Mouse (Mus musculus): ENCODE data around the gene Gzf1. TPM values are rescaled to one million over a fixed set of nuclear protein-coding genes. Genes with fewer than 3 reads are reported as not detected.

Gzf1 gene
- 10 to 100 TPM; 23.5 to 23.6 TPM for total RNA-seq (2021)

GRCm38 (mm10) chr2:148680775-148681291, at the start of gene Gzf1:
Gzf1 (plus strand) TSS chr2:148681023.
- peak; percentile 98 to 99 for DNase-seq (ENCODE audit: extremely low spot score in 1 of 2, low spot score in 2 of 2)
- intact Hi-C loops (cut with DNase I): no loop called here

DNA sequence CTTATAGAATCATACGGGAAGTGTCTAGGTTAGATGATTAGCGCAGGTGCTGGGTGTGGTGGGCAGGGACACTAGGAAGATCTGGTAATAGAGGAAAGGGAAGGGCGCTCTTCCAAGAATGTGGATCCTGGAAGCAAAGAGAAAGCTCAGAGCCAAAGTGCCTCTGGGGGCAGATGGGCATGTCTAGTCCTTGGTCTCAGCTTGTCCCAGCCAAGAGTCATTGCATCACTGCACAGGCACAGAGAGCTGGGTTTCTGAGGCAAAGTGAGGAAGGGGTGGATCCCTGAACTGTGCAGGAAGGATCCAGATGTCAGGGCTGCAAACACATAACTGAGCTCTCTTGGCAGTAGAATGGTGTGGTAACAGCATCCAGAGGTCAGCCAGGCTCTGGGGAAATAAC, 49.2 kb upstream of the Gzf1 start:
- no peak for DNase-seq (ENCODE audit: extremely low spot score in 1 of 2, low spot score in 2 of 2)
- intact Hi-C loops (cut with DNase I): no loop called here

GRCm38 (mm10) chr2:148634466-148634865, 46.4 kb upstream of the Gzf1 start:
- DNase-seq (ENCODE audit: extremely low spot score in 1 of 2, low spot score in 2 of 2): no peak
- intact Hi-C loops (cut with DNase I): no loop called here

- no peak for DNase-seq (ENCODE audit: extremely low spot score in 1 of 2, low spot score in 2 of 2)
- intact Hi-C loops (cut with DNase I): no loop called here
These were observed 38.0 kb upstream of the Gzf1 start for GRCm38 (mm10) chr2:148642610-148643370.

DNA sequence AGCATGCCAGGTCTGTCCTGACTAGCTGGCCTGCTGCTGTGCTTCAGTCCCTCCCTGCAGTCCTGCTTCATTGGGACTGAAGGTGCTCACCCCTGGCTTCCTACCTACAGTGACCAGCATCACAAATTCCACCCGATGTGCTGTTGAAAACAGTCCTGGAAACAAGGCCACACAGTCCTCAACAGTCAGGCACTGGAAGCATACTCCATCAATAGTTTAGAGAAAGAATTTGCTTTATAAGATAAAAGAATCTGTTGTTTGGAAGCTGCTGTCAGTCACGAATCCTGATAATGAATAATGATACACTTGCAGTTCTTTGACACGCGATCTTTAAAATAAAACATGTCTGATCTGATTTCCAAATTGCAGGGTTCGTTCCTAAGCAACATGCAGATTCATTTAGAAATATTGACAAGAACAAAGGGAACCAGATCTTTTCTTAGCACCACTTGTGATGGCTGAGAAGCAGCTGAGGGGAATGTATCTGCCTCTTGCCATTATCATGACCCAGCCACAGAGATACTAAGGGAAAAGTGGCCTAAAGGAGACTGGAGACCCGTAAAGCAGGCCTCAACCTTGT, 36.3 kb upstream of the Gzf1 start:
- no peak for DNase-seq (ENCODE audit: extremely low spot score in 1 of 2, low spot score in 2 of 2)

GRCm38 (mm10) chr2:148650587-148651357, 30.1 kb upstream of the Gzf1 start:
- no peak for DNase-seq (ENCODE audit: extremely low spot score in 1 of 2, low spot score in 2 of 2)
- intact Hi-C loops (cut with DNase I): no loop called here

More for the DNA sequence above, 36.3 kb upstream of the Gzf1 start:
- intact Hi-C loops (cut with DNase I): no loop called here

DNA sequence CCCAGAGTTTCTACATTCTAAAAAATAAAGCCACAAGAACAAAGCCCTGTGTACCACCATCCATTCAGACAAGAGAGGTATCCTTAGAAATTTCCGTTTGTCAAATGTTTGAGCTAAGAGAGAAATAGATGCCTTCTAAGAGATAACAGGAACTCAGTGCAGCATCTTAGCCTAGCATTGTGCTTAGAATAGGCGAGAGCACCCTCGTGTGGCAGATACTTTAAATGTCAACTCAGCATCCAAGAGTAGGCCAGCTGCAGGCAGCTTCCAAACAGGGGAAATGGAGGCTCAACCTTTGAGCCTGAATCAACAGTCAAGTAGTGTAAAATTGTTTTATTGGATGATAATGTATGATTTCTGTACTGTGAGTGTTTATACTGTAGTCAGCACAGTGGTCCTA, 25.9 kb upstream of the Gzf1 start:
- DNase-seq (ENCODE audit: extremely low spot score in 1 of 2, low spot score in 2 of 2): peak; percentile 72 to 73
- intact Hi-C loops (cut with DNase I): loop anchor here (2.0 to 5.0 kb wide), 2 partner anchors 248 to 532 kb away; partner anchors contain the start of gene Thbd

DNA sequence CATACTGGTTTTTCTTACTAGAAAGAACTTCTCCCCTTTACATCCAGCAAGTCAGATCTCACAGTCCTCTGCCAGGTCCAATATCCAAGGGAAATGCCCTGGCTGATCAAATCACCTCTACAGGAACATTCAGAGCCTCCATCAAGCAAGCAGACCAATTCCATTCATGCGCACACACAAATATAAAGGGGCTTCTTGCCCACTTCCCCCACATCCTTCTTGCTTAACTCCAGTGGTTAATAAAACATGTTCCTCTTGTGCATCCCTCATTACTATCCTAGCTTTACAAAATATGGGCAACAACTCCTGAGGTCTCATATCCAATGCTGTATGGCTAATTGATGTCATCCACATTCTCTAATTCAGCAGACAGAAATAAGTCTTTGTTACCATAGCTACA, 17.4 kb upstream of the Gzf1 start:
- intact Hi-C loops (cut with DNase I): no loop called here
- no peak for DNase-seq (ENCODE audit: extremely low spot score in 1 of 2, low spot score in 2 of 2)

DNA sequence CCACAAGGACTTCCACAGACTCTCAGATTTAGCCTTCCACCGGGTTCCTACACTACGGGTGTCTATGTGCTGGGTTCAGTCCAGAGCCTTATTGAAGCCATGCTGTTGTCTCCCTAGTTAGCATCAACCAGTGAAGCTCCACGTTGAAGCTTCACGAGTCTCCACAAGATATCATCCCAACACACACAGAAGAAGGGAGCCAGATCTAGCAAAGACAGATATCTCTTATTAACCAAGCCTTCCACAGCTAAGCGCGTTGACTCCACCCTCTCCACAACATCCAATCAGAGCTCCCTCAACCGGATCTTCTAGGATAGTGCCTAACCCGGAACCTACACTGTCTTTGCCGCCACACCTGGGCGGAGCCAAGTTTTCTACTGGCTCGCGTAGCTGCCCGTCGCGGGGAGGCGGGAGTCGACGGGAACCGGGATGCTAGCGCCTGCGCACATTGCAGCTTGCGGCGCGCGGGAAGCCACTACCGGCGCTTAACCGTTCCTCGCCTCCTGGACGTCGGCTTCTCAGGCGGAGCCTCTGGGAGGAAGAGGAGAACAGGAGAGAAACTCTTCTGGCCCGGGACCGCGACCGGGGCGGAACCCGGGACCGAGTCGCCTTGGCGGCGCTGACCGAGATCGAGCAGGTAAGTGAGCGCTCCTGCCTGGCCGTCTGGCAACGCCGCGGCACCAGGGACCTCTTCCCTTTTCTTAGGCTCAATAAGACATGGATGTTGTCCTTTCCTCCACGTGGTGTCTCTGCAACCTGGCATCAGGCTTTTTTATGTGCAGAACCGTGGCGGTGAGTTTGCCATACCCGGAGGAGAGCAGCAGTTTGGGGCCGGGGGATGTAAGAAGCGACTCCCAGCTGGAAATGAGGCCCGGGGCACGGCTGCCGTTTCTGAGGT, 8.4 kb upstream of the Gzf1 start, which contains the start of gene Nxt1:
Nxt1 (plus strand) TSS at position 403 of the 898 bp plus-strand sequence.
- peak; percentile 98 for DNase-seq (ENCODE audit: extremely low spot score in 1 of 2, low spot score in 2 of 2)
- intact Hi-C loops (cut with DNase I): no loop called here

DNA sequence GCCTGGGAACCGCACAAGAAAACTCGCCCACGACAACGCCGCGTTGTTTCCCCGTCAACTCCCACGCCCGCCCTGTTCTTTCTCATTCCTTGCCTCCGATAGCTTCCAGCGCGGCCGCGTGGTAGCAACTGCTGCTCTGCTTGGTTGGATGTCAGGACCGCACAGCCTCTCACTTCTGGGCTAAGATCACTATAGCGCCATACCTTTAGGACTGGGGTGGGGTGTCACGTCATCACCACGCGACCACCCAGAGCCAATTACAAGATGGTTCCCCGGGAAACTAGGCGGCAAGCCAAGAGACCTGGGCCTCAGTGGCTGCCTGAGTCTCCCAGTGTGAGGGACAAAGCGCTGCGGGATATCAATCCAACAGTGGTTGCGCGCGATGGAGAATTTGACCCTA, 3.0 kb upstream of the Gzf1 start:
- intact Hi-C loops (cut with DNase I): no loop called here
- peak; percentile 88 to 90 for DNase-seq (ENCODE audit: extremely low spot score in 1 of 2, low spot score in 2 of 2)

- intact Hi-C loops (cut with DNase I): no loop called here
These were observed 1.5 kb upstream of the Gzf1 start for GRCm38 (mm10) chr2:148679346-148679745.

DNA sequence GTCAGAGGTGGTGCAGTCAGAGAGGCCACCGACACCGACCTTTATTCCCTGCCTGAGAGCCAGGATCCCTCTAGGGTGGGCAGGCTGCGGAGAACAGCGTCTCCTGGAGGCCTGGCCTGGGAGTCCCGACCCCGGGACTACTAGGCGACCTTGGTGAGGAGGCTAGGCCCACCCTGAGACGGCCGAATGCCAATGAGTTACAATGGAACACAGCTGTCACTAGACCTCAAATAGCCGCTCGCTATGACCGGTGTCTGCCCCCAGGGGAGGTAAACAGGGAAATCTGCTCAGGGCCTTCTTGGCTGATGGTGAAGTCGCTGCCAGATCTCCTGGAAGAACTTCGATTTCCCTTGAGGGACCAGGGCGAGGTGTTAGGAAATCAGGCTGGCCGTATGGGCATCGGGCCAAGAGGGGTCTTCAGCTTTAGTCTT, 653 bp downstream of the Gzf1 start:
- DNase-seq (ENCODE audit: extremely low spot score in 1 of 2, low spot score in 2 of 2): peak; percentile 21 to 80
- intact Hi-C loops (cut with DNase I): no loop called here

More at GRCm38 (mm10) chr2:148679346-148679745, 1.5 kb upstream of the Gzf1 start:
- peak; percentile 37 to 61 for DNase-seq (ENCODE audit: extremely low spot score in 1 of 2, low spot score in 2 of 2)

- intact Hi-C loops (cut with DNase I): no loop called here
- DNase-seq (ENCODE audit: extremely low spot score in 1 of 2, low spot score in 2 of 2): no peak
These were observed 2.2 kb downstream of the Gzf1 start for GRCm38 (mm10) chr2:148683031-148683430.

DNA sequence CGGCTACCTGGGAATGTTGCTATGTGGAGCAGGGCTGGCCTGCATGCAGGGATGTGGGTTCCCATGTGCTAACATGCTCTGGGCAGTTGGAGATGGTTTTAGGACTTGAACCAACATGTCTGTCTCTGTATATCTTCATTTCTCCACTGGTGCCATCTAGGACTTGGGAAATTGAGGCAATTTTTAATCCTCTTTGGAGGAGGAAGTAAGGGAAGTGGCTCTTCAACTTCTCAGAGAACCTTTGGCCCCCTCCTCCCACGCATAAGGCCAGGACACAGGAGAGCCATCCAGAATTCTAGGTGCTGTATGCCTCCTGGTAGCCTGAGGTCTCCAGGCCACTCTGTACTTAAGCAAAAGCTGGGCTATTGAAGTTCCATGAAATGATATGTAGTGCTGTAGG, 4.1 kb downstream of the Gzf1 start:
- no peak for DNase-seq (ENCODE audit: extremely low spot score in 1 of 2, low spot score in 2 of 2)
- intact Hi-C loops (cut with DNase I): no loop called here

DNA sequence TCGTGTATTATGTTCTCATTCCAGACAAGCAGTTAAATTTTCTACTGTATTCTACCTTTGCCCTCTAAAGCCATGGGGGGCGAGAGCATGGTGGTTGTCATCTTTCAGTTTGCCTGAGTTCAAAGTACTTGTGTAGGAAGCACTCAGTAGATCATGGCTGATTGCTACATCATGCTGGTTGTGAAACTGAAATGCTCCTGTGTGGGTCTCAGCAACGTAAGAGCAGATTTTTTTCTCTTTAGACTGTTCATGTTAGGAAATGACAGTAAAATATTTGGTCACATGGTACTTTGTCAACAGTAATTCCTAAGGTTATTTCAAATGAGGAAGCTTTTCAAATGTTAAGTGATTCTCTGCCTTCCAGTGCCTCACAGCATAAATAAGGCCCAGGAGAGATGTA, 4.9 kb downstream of the Gzf1 start:
- no peak for DNase-seq (ENCODE audit: extremely low spot score in 1 of 2, low spot score in 2 of 2)
- intact Hi-C loops (cut with DNase I): no loop called here

GRCm38 (mm10) chr2:148686862-148687261, 6.0 kb downstream of the Gzf1 start:
- intact Hi-C loops (cut with DNase I): no loop called here
- DNase-seq (ENCODE audit: extremely low spot score in 1 of 2, low spot score in 2 of 2): no peak

GRCm38 (mm10) chr2:148687971-148688370, 7.1 kb downstream of the Gzf1 start:
- DNase-seq (ENCODE audit: extremely low spot score in 1 of 2, low spot score in 2 of 2): no peak
- intact Hi-C loops (cut with DNase I): no loop called here

DNA sequence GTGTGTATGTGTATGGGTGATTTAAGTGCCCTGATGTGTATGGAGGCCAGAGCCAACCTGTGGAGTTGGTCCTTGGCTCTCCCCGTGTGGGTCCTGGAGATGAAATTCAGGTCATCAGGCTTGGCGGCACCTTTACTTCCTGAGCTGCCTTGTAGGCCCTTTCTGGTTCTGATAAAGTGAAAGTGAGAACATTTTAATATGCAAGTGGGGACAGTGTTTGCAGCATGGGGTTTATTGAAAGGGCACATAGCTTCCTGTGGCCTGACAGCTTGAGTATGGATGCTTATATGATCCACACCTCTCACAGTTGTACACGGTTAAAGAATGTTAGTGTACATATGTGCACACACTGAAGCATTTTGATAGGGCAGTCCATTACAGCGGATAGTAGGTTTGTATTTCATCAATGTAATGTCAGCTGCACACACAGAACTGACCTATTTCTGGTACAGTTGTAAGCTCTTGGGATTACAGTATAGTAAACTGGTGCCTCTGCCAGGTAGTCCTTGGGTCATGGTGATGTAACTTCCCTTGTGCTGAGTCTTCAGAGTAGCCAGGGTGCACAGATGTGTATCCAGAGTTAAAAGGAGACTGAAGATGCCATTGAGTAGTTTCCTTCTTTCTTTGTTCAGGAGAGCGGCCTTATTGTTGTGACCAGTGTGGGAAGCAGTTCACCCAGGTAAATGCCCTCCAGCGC, 8.8 kb downstream of the Gzf1 start:
- intact Hi-C loops (cut with DNase I): no loop called here
- DNase-seq (ENCODE audit: extremely low spot score in 1 of 2, low spot score in 2 of 2): no peak

All from left cerebral cortex, postnatal 10 days (tissue).